Mouse (Mus musculus) duodenum, adult 2 months (tissue): Measurements from ENCODE around the gene Megf6. TPM values are rescaled to one million over a fixed set of nuclear protein-coding genes. Genes with fewer than 3 reads are reported as not detected.

Source experiments
- polyA plus RNA-seq: library from polyadenylated mRNA; depleted of rRNA; stranded (reverse); fragments of >200 nt; gene quantifications from 2 replicates; pipeline ENCODE4 v1.2.3, GENCODE M21; 2012; ENCODE audit warnings: low replicate concordance; rRNA removed

Gene Megf6
- polyA plus RNA-seq, result 2.5 and 6.2 TPM in 2 replicates

DNA sequence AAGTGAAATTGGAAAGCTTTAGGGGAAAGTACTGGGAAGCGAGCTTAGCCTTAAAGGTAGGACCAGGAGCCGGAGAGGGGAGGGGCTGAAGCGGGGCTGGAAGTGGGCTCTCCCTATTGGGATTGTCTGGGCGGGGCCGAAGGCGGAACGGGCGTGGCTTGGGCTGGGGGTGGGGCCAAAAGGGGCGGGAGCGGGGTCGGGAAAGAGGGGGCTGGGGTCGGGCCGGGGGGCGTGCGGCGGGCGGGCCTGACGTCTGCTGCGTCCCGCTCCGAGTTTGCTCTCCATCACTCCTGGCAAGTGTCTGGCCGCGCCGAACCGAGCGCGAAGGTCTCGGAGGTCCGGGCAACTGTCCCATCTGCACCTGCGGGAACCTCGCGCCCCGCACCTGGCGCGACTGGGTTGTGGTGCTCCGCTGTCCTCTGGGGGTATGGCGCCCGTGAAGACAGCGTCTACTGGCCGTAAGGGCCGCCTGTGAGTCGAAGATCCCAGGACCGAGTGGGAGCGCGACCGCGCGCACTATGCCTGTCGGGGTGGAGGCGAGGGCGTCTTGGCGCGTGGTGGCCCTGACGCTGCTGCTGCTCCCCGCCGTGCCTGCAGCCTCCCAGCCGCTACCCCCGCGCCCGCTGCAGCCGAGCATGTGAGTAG lies at the start of gene Megf6:
Gene Megf6 (plus strand): TSS at position 225 of the 645 bp plus-strand sequence.

GRCm38 (mm10) chr4:154140182-154140212 lies 30.5 kb upstream of the Megf6 start, which contains the start of gene Trp73:
TSS of gene Trp73 (minus strand) at chr4:154140208.

GRCm38 (mm10) chr4:154142211-154143040 lies 28.1 kb upstream of the Megf6 start, which contains the start of gene Wrap73:
TSS of gene Wrap73 (plus strand) at chr4:154142372.

DNA sequence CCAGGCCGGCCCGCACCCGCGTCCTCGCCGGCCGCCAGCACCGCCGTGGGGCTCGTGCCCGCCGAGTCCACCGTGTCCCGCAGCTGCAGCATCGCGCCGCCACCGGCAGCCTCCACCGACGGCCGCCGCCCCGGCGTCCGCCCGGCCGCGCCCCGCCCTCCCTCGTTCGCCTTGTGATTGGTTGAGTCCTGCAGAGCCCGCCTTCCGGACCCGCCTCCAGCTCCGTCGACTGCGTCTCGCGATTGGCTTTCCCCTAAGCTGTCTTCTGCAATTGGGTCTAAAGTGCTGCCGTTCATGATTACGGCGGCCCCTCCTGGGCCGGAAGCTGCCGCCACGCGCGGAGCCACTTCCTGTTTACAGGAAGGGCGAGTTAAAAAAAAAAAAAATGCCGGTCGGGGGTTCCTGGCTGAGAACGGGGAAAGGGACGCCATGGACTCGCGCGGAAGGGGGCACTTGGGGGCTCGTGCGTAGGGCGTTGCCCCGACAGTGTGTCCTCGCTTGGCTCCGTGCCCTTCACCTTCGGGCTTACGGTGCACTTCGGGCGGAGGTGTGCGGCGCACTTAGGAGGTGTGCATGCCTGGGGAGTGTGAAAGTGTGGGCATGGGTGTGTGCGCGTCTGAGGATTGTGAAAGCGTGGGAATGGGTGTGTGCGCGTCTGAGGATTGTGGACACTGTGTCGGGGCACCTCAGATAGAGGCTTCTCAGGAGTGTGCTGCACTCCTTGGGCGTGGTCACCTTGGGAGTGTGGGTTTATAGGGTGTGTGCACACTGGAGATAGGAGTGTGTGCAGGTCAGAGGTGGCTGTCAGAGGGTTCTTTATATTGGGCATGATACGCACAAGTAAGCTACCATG lies 9.8 kb upstream of the Megf6 start, which contains the start of gene Tprgl:
Gene Tprgl (minus strand): TSS at position 129 of the 853 bp plus-strand sequence.

DNA sequence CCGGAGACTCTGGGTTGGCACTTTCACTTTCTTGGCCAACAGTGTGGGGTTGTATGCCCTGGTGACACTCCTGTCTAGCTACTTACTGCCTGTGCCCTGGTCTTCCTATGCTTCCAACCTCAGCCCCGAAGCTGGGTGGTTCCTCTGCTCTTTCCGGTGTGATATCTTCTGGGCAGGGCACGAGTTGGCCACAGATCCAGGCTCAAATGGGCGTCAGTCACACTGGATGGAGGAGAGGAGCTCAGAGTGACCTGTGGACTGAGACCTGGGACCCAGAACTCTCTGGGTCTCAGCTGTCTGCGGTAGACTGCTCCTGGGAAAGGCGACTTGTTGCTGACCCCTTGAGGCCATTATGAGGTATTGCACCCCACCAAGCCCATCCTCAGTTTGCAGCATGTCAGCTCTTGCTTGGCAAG lies 130.9 kb downstream of the Megf6 start, which contains the start of gene Arhgef16:
Gene Arhgef16 (minus strand): TSS at position 211 of the 416 bp plus-strand sequence.

Other genes starting within 250 kb of the Megf6 start
- gene A430005L14Rik, start 213.5 kb upstream of the Megf6 start, polyA plus RNA-seq, result 49.4 and 61.6 TPM in 2 replicates
- gene Dffb, start 195.6 kb upstream of the Megf6 start, polyA plus RNA-seq, result 19.6 and 26.7 TPM in 2 replicates
- gene Cep104, start 195.5 kb upstream of the Megf6 start, polyA plus RNA-seq, result 8.0 and 8.1 TPM in 2 replicates
- gene Lrrc47, start 159.0 kb upstream of the Megf6 start, polyA plus RNA-seq, result 41.7 and 57.5 TPM in 2 replicates
- gene Smim1, start 144.5 kb upstream of the Megf6 start, polyA plus RNA-seq, result 11.7 and 13.4 TPM in 2 replicates
- not detected in 2 replicates for gene Ccdc27, start 128.1 kb upstream of the Megf6 start, polyA plus RNA-seq
- gene Trp73, start 30.5 kb upstream of the Megf6 start, polyA plus RNA-seq, result 0.23 and 0.28 TPM in 2 replicates
- gene Wrap73, start 28.4 kb upstream of the Megf6 start, polyA plus RNA-seq, result 17.2 and 21.9 TPM in 2 replicates
- 69.9 and 86.2 TPM in 2 replicates for gene Tprgl, start 10.1 kb upstream of the Megf6 start, polyA plus RNA-seq
- 83.6 and 138 TPM in 2 replicates for gene Arhgef16, start 130.9 kb downstream of the Megf6 start, polyA plus RNA-seq
- gene B230104I21Rik, start 165.4 kb downstream of the Megf6 start, polyA plus RNA-seq, result not detected in 2 replicates